Mouse (Mus musculus) cerebellum, adult 9-10 months (tissue): Measurements from ENCODE around the gene Ago3.
A peak's percentile ranks its signal among the peaks of the same experiment; 100 is the strongest.

Source experiments
- DNase-seq: peaks from one replicate; pipeline ENCODE4 v3.0.0; 2022

Gene Ago3

GRCm38 (mm10) chr4:126429347-126430079 is at the start of gene Ago3:
TSS of gene Ago3 (minus strand) at chr4:126429556.
- DNase-seq, result peak; percentile 90

GRCm38 (mm10) chr4:126473031-126473430 is 43.7 kb upstream of the Ago3 start:
- DNase-seq, result no peak

GRCm38 (mm10) chr4:126469334-126469733 is 40.0 kb upstream of the Ago3 start:
- no peak for DNase-seq

- no peak for DNase-seq
Observed at GRCm38 (mm10) chr4:126468925-126469324, 39.6 kb upstream of the Ago3 start.

- DNase-seq, result peak; percentile 94
Observed at GRCm38 (mm10) chr4:126468285-126468901, 39.0 kb upstream of the Ago3 start, which contains the start of gene Ago1. TSS of gene Ago1 (minus strand) at chr4:126468583.

- DNase-seq, result peak; percentile 53
Observed at GRCm38 (mm10) chr4:126467721-126468284, 38.4 kb upstream of the Ago3 start.

- DNase-seq, result no peak
Observed at GRCm38 (mm10) chr4:126466251-126466750, 36.9 kb upstream of the Ago3 start.

- DNase-seq, result no peak
Observed at GRCm38 (mm10) chr4:126465843-126466242, 36.5 kb upstream of the Ago3 start.

GRCm38 (mm10) chr4:126464892-126465235 is 35.5 kb upstream of the Ago3 start:
- no peak for DNase-seq

- DNase-seq, result no peak
Observed at GRCm38 (mm10) chr4:126464189-126464891, 35.0 kb upstream of the Ago3 start.

- no peak for DNase-seq
Observed at GRCm38 (mm10) chr4:126455441-126455840, 26.1 kb upstream of the Ago3 start.

- DNase-seq, result no peak
Observed at GRCm38 (mm10) chr4:126454547-126455254, 25.3 kb upstream of the Ago3 start.

GRCm38 (mm10) chr4:126450268-126450667 is 20.9 kb upstream of the Ago3 start:
- no peak for DNase-seq

- DNase-seq, result no peak
Observed at GRCm38 (mm10) chr4:126447126-126447525, 17.8 kb upstream of the Ago3 start.

GRCm38 (mm10) chr4:126444528-126444927 is 15.2 kb upstream of the Ago3 start:
- no peak for DNase-seq

GRCm38 (mm10) chr4:126438261-126438660 is 8.9 kb upstream of the Ago3 start:
- no peak for DNase-seq

- peak; percentile 57 for DNase-seq
Observed at GRCm38 (mm10) chr4:126436268-126436667, 6.9 kb upstream of the Ago3 start.

GRCm38 (mm10) chr4:126434094-126434493 is 4.7 kb upstream of the Ago3 start:
- DNase-seq, result no peak

- DNase-seq, result no peak
Observed at GRCm38 (mm10) chr4:126433175-126433574, 3.8 kb upstream of the Ago3 start.

GRCm38 (mm10) chr4:126431746-126432145 is 2.4 kb upstream of the Ago3 start:
- DNase-seq, result no peak

- peak; percentile 28 for DNase-seq
Observed at GRCm38 (mm10) chr4:126428682-126429346, 542 bp downstream of the Ago3 start.

- DNase-seq, result no peak
Observed at GRCm38 (mm10) chr4:126423866-126424265, 5.5 kb downstream of the Ago3 start.
